Mouse (Mus musculus) adrenal gland, postnatal 10 days (tissue): Measurements from ENCODE around the gene Szrd1. TPM values are rescaled to one million over a fixed set of nuclear protein-coding genes. Genes with fewer than 3 reads are reported as not detected.
A peak's percentile ranks its signal among the peaks of the same experiment; 100 is the strongest.

Experiments
- DNase-seq: peaks from one replicate; pipeline ENCODE4 v3.0.0; 2021; ENCODE audit warnings: mixed read lengths
- long read RNA-seq, 2 experiments: library from polyadenylated mRNA; stranded (forward); transcript quantifications; one replicate each; pipeline ENCODE4 v2.0.0; 2021
- total RNA-seq, 2 experiments: library from RNA; stranded (reverse); gene quantifications; 2 replicates each; pipeline ENCODE4 v1.2.3; 2021

The Szrd1 gene
- 100 to 1,000 TPM; 111 to 115 TPM for total RNA-seq
- long read RNA-seq, experiment 1, transcript Szrd1-203 (4 exons, 3,244 nt), result minor isoform, 5 of 35 reads
- long read RNA-seq, experiment 1, transcript Szrd1-202 (3 exons, 3,203 nt), result major isoform, 8 of 35 reads
- long read RNA-seq, experiment 1, partial matches to known transcripts, result 3 of 35 reads
- long read RNA-seq, experiment 1, other reads (novel, unspliced or antisense), result 17 of 35 reads
- long read RNA-seq, experiment 2, transcript Szrd1-203 (4 exons, 3,244 nt), result major isoform, 7 of 16 reads
- long read RNA-seq, experiment 2, partial matches to known transcripts, result 0 of 16 reads
- long read RNA-seq, experiment 2, other reads (novel, unspliced or antisense), result 4 of 16 reads

GRCm38 (mm10) chr4:141139116-141139970 lies at the start of gene Szrd1:
Gene Szrd1, minus strand, starts transcription at chr4:141139775.
- DNase-seq, result peak; percentile 99

- DNase-seq, result no peak
Observed at GRCm38 (mm10) chr4:141186923-141187836, 47.6 kb upstream of the Szrd1 start.

- no peak for DNase-seq
Observed at GRCm38 (mm10) chr4:141184426-141184825, 44.9 kb upstream of the Szrd1 start.

- no peak for DNase-seq
Observed at GRCm38 (mm10) chr4:141183932-141184331, 44.4 kb upstream of the Szrd1 start.

GRCm38 (mm10) chr4:141181981-141182380 lies 42.4 kb upstream of the Szrd1 start:
- no peak for DNase-seq

- DNase-seq, result no peak
Observed at GRCm38 (mm10) chr4:141180831-141181230, 41.3 kb upstream of the Szrd1 start.

- DNase-seq, result no peak
Observed at GRCm38 (mm10) chr4:141178500-141178899, 38.9 kb upstream of the Szrd1 start.

- DNase-seq, result no peak
Observed at GRCm38 (mm10) chr4:141176328-141176838, 36.8 kb upstream of the Szrd1 start.

GRCm38 (mm10) chr4:141175783-141176182 lies 36.2 kb upstream of the Szrd1 start:
- DNase-seq, result no peak

GRCm38 (mm10) chr4:141172121-141172520 lies 32.5 kb upstream of the Szrd1 start:
- no peak for DNase-seq

- DNase-seq, result no peak
Observed at GRCm38 (mm10) chr4:141167156-141167555, 27.6 kb upstream of the Szrd1 start.

- DNase-seq, result no peak
Observed at GRCm38 (mm10) chr4:141165744-141166292, 26.2 kb upstream of the Szrd1 start.

GRCm38 (mm10) chr4:141163729-141164128 lies 24.2 kb upstream of the Szrd1 start:
- DNase-seq, result peak; percentile 24

GRCm38 (mm10) chr4:141161699-141162208 lies 22.2 kb upstream of the Szrd1 start:
- DNase-seq, result no peak

- no peak for DNase-seq
Observed at GRCm38 (mm10) chr4:141160193-141160592, 20.6 kb upstream of the Szrd1 start.

- no peak for DNase-seq
Observed at GRCm38 (mm10) chr4:141159666-141160065, 20.1 kb upstream of the Szrd1 start.

GRCm38 (mm10) chr4:141159093-141159492 lies 19.5 kb upstream of the Szrd1 start:
- DNase-seq, result no peak

GRCm38 (mm10) chr4:141158609-141159008 lies 19.0 kb upstream of the Szrd1 start:
- no peak for DNase-seq

GRCm38 (mm10) chr4:141157485-141157884 lies 17.9 kb upstream of the Szrd1 start:
- DNase-seq, result no peak

GRCm38 (mm10) chr4:141149116-141149515 lies 9.5 kb upstream of the Szrd1 start:
- no peak for DNase-seq

GRCm38 (mm10) chr4:141148009-141148801 lies 8.6 kb upstream of the Szrd1 start:
- peak; percentile 49 for DNase-seq
